Mouse (Mus musculus) MEL (cell line): ENCODE measurements around the gene Lin54. TPM values are rescaled to one million over a fixed set of nuclear protein-coding genes. Genes with fewer than 3 reads are reported as not detected.

Experiments
- DNase-seq: peaks from one replicate; pipeline ENCODE4 v3.0.0; 2011; ENCODE audit warnings: low read depth, low spot score
- H3K27ac ChIP-seq: 2 replicates; pipeline ENCODE4 v1.5.1; 2012; ENCODE audit warnings: low read depth, mild to moderate bottlenecking, control low read depth, low read length, moderate library complexity; ENCODE audit not compliant: control insufficient read depth
- H3K27me3 ChIP-seq, 2 experiments: fragments of 150-350 bp in 1 of 2; sonication (generic) in 1 of 2; 2 replicates each; pipeline ENCODE4 v1.6.1; 2012; ENCODE audit warnings: low read length in 2 of 2, mild to moderate bottlenecking in 2 of 2, improper control_type of control experiment in 1 of 2, moderate library complexity in 1 of 2; ENCODE audit not compliant: insufficient read depth in 2 of 2, control insufficient read depth in 1 of 2
- H3K36me3 ChIP-seq, 2 experiments: 2 replicates each; pipeline ENCODE4 v1.6.1; 2012 to 2014; ENCODE audit warnings: low read length in 2 of 2, improper control_type of control experiment in 1 of 2, inconsistent platforms in 1 of 2, mild to moderate bottlenecking in 1 of 2; ENCODE audit not compliant: insufficient read depth in 2 of 2, control insufficient read depth in 1 of 2
- H3K4me1 ChIP-seq, 2 experiments: fragments of 150-350 bp in 1 of 2; sonication (generic) in 1 of 2; 2 replicates each; pipeline ENCODE4 v1.6.1; 2012; ENCODE audit warnings: low read length in 2 of 2, improper control_type of control experiment in 1 of 2, mild to moderate bottlenecking in 1 of 2; ENCODE audit not compliant: insufficient read depth in 2 of 2, control insufficient read depth in 1 of 2
- H3K4me3 ChIP-seq, 2 experiments: fragments of 150-350 bp in 1 of 2; sonication (generic) in 1 of 2; 2 replicates each; pipeline ENCODE4 v1.5.1; 2012; ENCODE audit warnings: low read depth in 2 of 2, low read length in 2 of 2, mild to moderate bottlenecking in 2 of 2, moderate library complexity in 2 of 2, control low read depth in 1 of 2, improper control_type of control experiment in 1 of 2; ENCODE audit not compliant: control insufficient read depth in 1 of 2, insufficient read depth in 1 of 2
- H3K79me2 ChIP-seq: 2 replicates; pipeline ENCODE4 v1.6.1; 2012; ENCODE audit warnings: mild to moderate bottlenecking, low read length, moderate library complexity; ENCODE audit not compliant: control insufficient read depth, poor library complexity, insufficient read depth
- H3K9ac ChIP-seq: 2 replicates; pipeline ENCODE4 v1.6.1; 2012; ENCODE audit warnings: low read depth, mild to moderate bottlenecking, control low read depth, low read length, moderate library complexity; ENCODE audit not compliant: control insufficient read depth, poor library complexity, severe bottlenecking
- H3K9me3 ChIP-seq: fragments of 150-350 bp; sonication (generic); replicated peaks from 2 replicates; pipeline ENCODE4 v1.6.1; 2012; ENCODE audit warnings: mild to moderate bottlenecking, low read length, improper control_type of control experiment, moderate library complexity; ENCODE audit not compliant: insufficient read depth
- BHLHE40 ChIP-seq: IDR thresholded peaks from 2 replicates; pipeline ENCODE4 v1.6.1; 2012; ENCODE audit warnings: low read depth, mild to moderate bottlenecking, inconsistent platforms, low read length, improper control_type of control experiment, borderline replicate concordance
- CHD1 ChIP-seq: IDR thresholded peaks from 2 replicates; pipeline ENCODE4 v1.6.1; 2012; ENCODE audit warnings: low read depth, mild to moderate bottlenecking, inconsistent platforms, low read length, improper control_type of control experiment
- CHD2 ChIP-seq: IDR thresholded peaks from 2 replicates; pipeline ENCODE4 v1.6.1; 2011; ENCODE audit warnings: low read length, improper control_type of control experiment
- CTCF ChIP-seq, 3 experiments: IDR thresholded peaks in 2 of 3; conservative IDR thresholded peaks in 1 of 3; 2 replicates each; pipeline ENCODE4 v1.5.1; 2011 to 2012; ENCODE audit warnings: low read length in 3 of 3, low read depth in 2 of 3, mild to moderate bottlenecking in 2 of 3, improper control_type of control experiment in 1 of 3, inconsistent platforms in 1 of 3, mixed read lengths in 1 of 3, moderate library complexity in 1 of 3; ENCODE audit not compliant: control insufficient read depth in 1 of 3, insufficient read depth in 1 of 3, poor library complexity in 1 of 3, severe bottlenecking in 1 of 3
- E2F4 ChIP-seq: IDR thresholded peaks from 2 replicates; pipeline ENCODE4 v1.6.1; 2011; ENCODE audit warnings: low read depth, low read length, improper control_type of control experiment, borderline replicate concordance
- ELF1 ChIP-seq: IDR thresholded peaks from 2 replicates; pipeline ENCODE4 v1.6.1; 2014; ENCODE audit warnings: low read depth, mild to moderate bottlenecking, inconsistent platforms, low read length, improper control_type of control experiment, moderate library complexity
- EP300 ChIP-seq, 2 experiments: IDR thresholded peaks; 2 replicates each; pipeline ENCODE4 v1.6.1; 2011; ENCODE audit warnings: improper control_type of control experiment in 2 of 2, low read length in 2 of 2, low read depth in 1 of 2, mild to moderate bottlenecking in 1 of 2
- ETS1 ChIP-seq: IDR thresholded peaks from 2 replicates; pipeline ENCODE4 v1.6.1; 2012; ENCODE audit warnings: low read depth, mild to moderate bottlenecking, inconsistent platforms, low read length, improper control_type of control experiment, moderate library complexity
- GABPA ChIP-seq: IDR thresholded peaks from 2 replicates; pipeline ENCODE4 v1.6.1; 2012; ENCODE audit warnings: low read depth, mild to moderate bottlenecking, inconsistent platforms, low read length, improper control_type of control experiment, moderate library complexity
- GATA1 ChIP-seq: IDR thresholded peaks from 2 replicates; pipeline ENCODE4 v1.6.1; 2011; ENCODE audit warnings: low read depth, low read length, improper control_type of control experiment
- JUND ChIP-seq: IDR thresholded peaks from 2 replicates; pipeline ENCODE4 v1.6.1; 2011; ENCODE audit warnings: low read depth, mild to moderate bottlenecking, improper control_type of control experiment, low read length
- KAT2A ChIP-seq: conservative IDR thresholded peaks from 2 replicates; pipeline ENCODE4 v1.6.1; 2012; ENCODE audit warnings: low read depth, low read length, improper control_type of control experiment, inconsistent platforms
- MAFK ChIP-seq: IDR thresholded peaks from 2 replicates; pipeline ENCODE4 v1.6.1; 2011; ENCODE audit warnings: low read depth, mild to moderate bottlenecking, low read length, improper control_type of control experiment, borderline replicate concordance
- MAX ChIP-seq: IDR thresholded peaks from 2 replicates; pipeline ENCODE4 v1.6.1; 2011; ENCODE audit warnings: low read length, improper control_type of control experiment
- MAZ ChIP-seq: IDR thresholded peaks from 2 replicates; pipeline ENCODE4 v1.6.1; 2012; ENCODE audit warnings: low read depth, mild to moderate bottlenecking, inconsistent platforms, low read length, improper control_type of control experiment
- MXI1 ChIP-seq: IDR thresholded peaks from 2 replicates; pipeline ENCODE4 v1.6.1; 2011; ENCODE audit warnings: mild to moderate bottlenecking, low read depth, low read length, improper control_type of control experiment
- MYC ChIP-seq: IDR thresholded peaks from 2 replicates; pipeline ENCODE4 v1.6.1; 2011; ENCODE audit warnings: low read depth, mild to moderate bottlenecking, low read length, improper control_type of control experiment, moderate library complexity
- NELFE ChIP-seq: IDR thresholded peaks from 2 replicates; pipeline ENCODE4 v1.6.1; 2011; ENCODE audit warnings: low read depth, low read length, improper control_type of control experiment
- POLR2A ChIP-seq, 2 experiments: IDR thresholded peaks; 2 replicates each; pipeline ENCODE4 v1.6.1; 2011 to 2012; ENCODE audit warnings: low read length in 2 of 2, mild to moderate bottlenecking in 2 of 2, control low read depth in 1 of 2, improper control_type of control experiment in 1 of 2, low read depth in 1 of 2, moderate library complexity in 1 of 2; ENCODE audit not compliant: control insufficient read depth in 1 of 2, insufficient read depth in 1 of 2, poor library complexity in 1 of 2
- POLR2AphosphoS2 ChIP-seq: IDR thresholded peaks from 2 replicates; pipeline ENCODE4 v1.6.1; 2011; ENCODE audit warnings: low read length, improper control_type of control experiment
- RAD21 ChIP-seq: IDR thresholded peaks from 2 replicates; pipeline ENCODE4 v1.6.1; 2011; ENCODE audit warnings: mild to moderate bottlenecking, low read depth, low read length, improper control_type of control experiment
- SIN3A ChIP-seq: IDR thresholded peaks from 2 replicates; pipeline ENCODE4 v1.6.1; 2012; ENCODE audit warnings: low read length, improper control_type of control experiment, inconsistent platforms
- SMC3 ChIP-seq: IDR thresholded peaks from 2 replicates; pipeline ENCODE4 v1.6.1; 2011; ENCODE audit warnings: low read depth, low read length, improper control_type of control experiment
- TCF12 ChIP-seq: IDR thresholded peaks from 2 replicates; pipeline ENCODE4 v1.6.1; 2014; ENCODE audit warnings: low read depth, mild to moderate bottlenecking, inconsistent platforms, low read length, improper control_type of control experiment, moderate library complexity
- USF1 ChIP-seq: IDR thresholded peaks from 2 replicates; pipeline ENCODE4 v1.6.1; 2014; ENCODE audit warnings: low read depth, mild to moderate bottlenecking, inconsistent platforms, low read length, improper control_type of control experiment, moderate library complexity
- ZNF384 ChIP-seq: IDR thresholded peaks from 2 replicates; pipeline ENCODE4 v1.6.1; 2012; ENCODE audit warnings: low read depth, mild to moderate bottlenecking, inconsistent platforms, low read length, improper control_type of control experiment
- polyA plus RNA-seq, 2 experiments: library from polyadenylated mRNA; stranded (reverse) in 1 of 2; unstranded in 1 of 2; fragments of >175 nt in 1 of 2; fragments of >200 nt in 1 of 2; gene quantifications; 2 replicates each; pipeline versions ENCODE4 v1.2.1 to v1.2.4; 2012; ENCODE audit warnings: low replicate concordance in 2 of 2, low read depth in 1 of 2; ENCODE audit not compliant: insufficient read length in 2 of 2, insufficient read depth in 1 of 2, missing spikeins in 1 of 2
- total RNA-seq: library from RNA; depleted of rRNA; stranded (reverse); fragments of 300-350 nt; gene quantifications from 2 replicates; pipeline ENCODE4 v1.2.3, GENCODE M21; 2012

The Lin54 gene
- total and polyA plus RNA-seq, 3 experiments: 14.1 to 16.0 TPM; not detected in 1

GRCm38 (mm10) chr5:100518049-100519026, 17.9 kb upstream of the Lin54 start, which contains the start of gene Cops4 (continued):
- TF ChIP-seq KAT2A (peak; percentile 78), ELF1 (peak; percentile 82), MXI1 (peak; percentile 78), TCF12 (peak; percentile 88), JUND (no peak; the same call in 1 of the 2 replicates)

DNA sequence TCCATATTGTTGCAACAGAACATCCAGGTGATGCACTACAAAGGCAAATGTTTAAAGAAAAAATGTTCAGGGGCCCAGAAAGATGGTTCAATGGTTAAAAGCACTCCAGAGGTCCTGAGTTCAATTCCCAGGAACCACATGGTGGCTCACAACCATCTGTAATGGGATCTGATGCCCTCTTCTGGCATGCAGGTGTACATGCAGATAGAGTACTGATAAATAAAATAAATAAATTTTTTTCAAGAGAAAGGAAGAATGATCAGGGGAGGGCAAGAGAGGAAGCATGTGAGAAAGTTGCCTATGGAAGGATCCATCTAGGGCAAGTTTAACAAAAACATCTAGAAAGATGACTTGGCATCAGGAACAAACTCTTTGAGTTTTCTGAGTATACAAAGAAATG, 12.1 kb upstream of the Lin54 start:
- Histone ChIP-seq H3K27me3 (peaks cover 0 to 2% of the 10 kb centered on the region in 2 experiments; a peak in 1 of 4 replicates), H3K9ac (no peak overlapping the region), H3K9me3 (no peaks in the 10 kb centered on the region), H3K27ac (no peak overlapping the region), H3K79me2 (no peaks in the 10 kb centered on the region), H3K4me3 (no peak overlapping the region)
- TF ChIP-seq ZNF384 (0 out of 2 replicates have a peak, but pooled peaks have one; percentile 57), RAD21 (peak; percentile 17), MYC (0 out of 2 replicates have a peak, but pooled peaks have one; percentile 44), CHD2 (no peak), ELF1 (no peak), ETS1 (no peak), CTCF (IDR thresholded peaks at IDR 0.05 in 2 of 3, conservative IDR thresholded peaks at IDR 0.05 in 1 of 3; ENCODE audit: control insufficient read depth in 1 of 3, insufficient read depth in 1 of 3, low read depth in 2 of 3, low read length in 3 of 3, poor library complexity in 1 of 3, severe bottlenecking in 1 of 3) (peak in 2 of 3 experiments; percentile 19 to 40; a peak in 2 of 6 replicates), GATA1 (0 out of 2 replicates have a peak, but pooled peaks have one; percentile 28), USF1 (no peak), NELFE (no peak)
- TF ChIP-seq, all 39 proteins: peak for 5
- Histone ChIP-seq H3K36me3 (peaks cover 0 to 7% of the 10 kb centered on the region in 2 experiments; a peak in 2 of 4 replicates), H3K4me1 (peaks cover 2 to 18% of the 10 kb centered on the region in 2 experiments)
- DNase-seq: no peak

DNA sequence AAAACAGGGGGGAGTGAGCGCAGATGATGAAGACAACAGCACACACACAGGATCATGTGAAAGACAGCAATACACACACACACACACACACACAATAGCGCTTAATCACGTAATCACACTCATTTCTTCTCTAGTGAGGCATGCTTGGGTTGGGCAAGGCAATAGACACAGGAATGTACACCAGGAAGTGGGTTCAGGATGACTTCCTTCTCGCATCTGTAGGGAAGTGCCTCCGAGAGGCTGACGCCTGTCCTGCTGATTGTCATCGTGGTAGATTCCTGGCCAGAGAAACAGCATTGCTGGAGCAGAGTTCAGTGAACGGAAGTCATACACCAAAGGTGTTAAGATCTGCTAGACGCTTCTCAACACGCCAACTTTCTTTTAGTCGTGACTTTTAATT, 8.8 kb upstream of the Lin54 start:
- no peaks in the 10 kb centered on the region for H3K79me2 ChIP-seq
- H3K4me3 ChIP-seq: peak overlapping the region; percentile 24 to 42; a peak in 3 of 4 replicates
- peak; percentile 65 for DNase-seq
- peaks cover 0 to 4% of the 10 kb centered on the region in 2 experiments; a peak in 1 of 4 replicates for H3K36me3 ChIP-seq
- peak; percentile 61; the same call in 1 of the 2 replicates for TF ChIP-seq MAX
- TF ChIP-seq ELF1: peak; percentile 62; the same call in 1 of the 2 replicates
- TF ChIP-seq JUND: no peak
- no peak for TF ChIP-seq CHD2
- TF ChIP-seq EP300 (IDR thresholded peaks at IDR 0.05; ENCODE audit: low read depth in 1 of 2, low read length in 2 of 2): peak in 1 of 2 experiments; percentile 41; a peak in 1 of 4 replicates
- TF ChIP-seq GABPA: no peak
- 0 out of 2 replicates have a peak, but pooled peaks have one; percentile 27 for TF ChIP-seq MXI1
- TF ChIP-seq SMC3: no peak
- peak; percentile 29; the same call in 1 of the 2 replicates for TF ChIP-seq BHLHE40
- no peak for TF ChIP-seq CHD1
- peak; percentile 6; the same call in 1 of the 2 replicates for TF ChIP-seq MAFK
- no peak for TF ChIP-seq E2F4
- TF ChIP-seq MAZ: no peak
- TF ChIP-seq POLR2AphosphoS2: no peak
- peak; percentile 59; the same call in 1 of the 2 replicates for TF ChIP-seq MYC
- TF ChIP-seq POLR2A (IDR thresholded peaks at IDR 0.05; ENCODE audit: control insufficient read depth in 1 of 2, insufficient read depth in 1 of 2, low read depth in 1 of 2, low read length in 2 of 2, poor library complexity in 1 of 2): peak in 1 of 2 experiments; percentile 34; a peak in 1 of 4 replicates
- TF ChIP-seq SIN3A: no peak
- H3K27me3 ChIP-seq: 0 out of 4 replicates have a peak, but pooled peaks cover 0 to 2% of the 10 kb centered on the region in 2 experiments
- H3K4me1 ChIP-seq: peaks cover 2 to 12% of the 10 kb centered on the region in 2 experiments
- H3K27ac ChIP-seq: 0 out of 2 replicates have a peak overlapping the region, but pooled peaks have one; percentile 5
- H3K9me3 ChIP-seq: no peaks in the 10 kb centered on the region
- H3K9ac ChIP-seq: peak overlapping the region; percentile 32
